Mouse (Mus musculus) olfactory bulb, adult 2 months (tissue): ENCODE data around the gene Adgrl3.

Source experiments
- CTCF ChIP-seq: fragments of 200-500 bp; IDR thresholded peaks from 2 replicates; pipeline ENCODE4 v1.5.1; 2012; ENCODE audit warnings: low read depth, mild to moderate bottlenecking, low read length, moderate library complexity; ENCODE audit not compliant: insufficient read depth
- POLR2A ChIP-seq: fragments of 200-500 bp; IDR thresholded peaks from 2 replicates; pipeline ENCODE4 v1.6.1; 2012; ENCODE audit warnings: mild to moderate bottlenecking, low read depth, low read length, moderate library complexity; ENCODE audit not compliant: insufficient read depth

- TF ChIP-seq POLR2A (no peak), CTCF (no peak)
These were observed 603.9 kb downstream of the Adgrl3 start for GRCm38 (mm10) chr5:81623846-81624245.
